Mouse (Mus musculus): ENCODE data around the gene Prkca.

DNA sequence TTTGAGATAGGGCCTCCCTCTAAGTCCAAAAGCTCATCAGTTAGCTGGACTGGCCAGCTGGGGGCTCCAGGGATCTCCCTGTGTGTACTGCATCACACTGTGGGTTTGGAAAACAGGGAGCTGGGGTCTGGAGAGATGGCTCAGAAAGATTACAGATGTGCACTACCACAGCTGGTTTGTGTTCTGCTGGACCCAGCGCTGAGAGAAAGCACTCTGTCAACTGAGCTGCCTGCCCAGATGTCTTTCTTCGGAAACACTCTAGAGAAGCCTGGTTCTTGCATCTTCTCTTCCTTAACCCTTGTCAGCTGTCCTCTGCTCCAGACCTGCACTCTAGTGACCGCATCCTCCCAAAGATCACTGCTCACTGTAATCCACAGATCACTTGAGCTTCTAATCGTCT is 20.3 kb upstream of the Prkca start:
- no peak for TF ChIP-seq CTCF (IDR thresholded peaks at IDR 0.05; ENCODE audit: control insufficient read depth, insufficient read depth, insufficient replicate concordance, low read depth, low read length)
- no peak for TF ChIP-seq POLR2A (IDR thresholded peaks at IDR 0.05; ENCODE audit: control insufficient read depth, low read depth, low read length)
